Mouse (Mus musculus) lung, postnatal 10 days (tissue): ENCODE data around the gene Nup210.
A peak's percentile ranks its signal among the peaks of the same experiment; 100 is the strongest.
"Not testable (repeated sequence)": the region's sequence is repeated elsewhere in the genome, so short reads cannot be mapped to it uniquely, and the experiment has no call there.

ENCODE experiments used
- DNase-seq: peaks from one replicate; pipeline ENCODE4 v3.0.0; 2021

Gene Nup210

DNA sequence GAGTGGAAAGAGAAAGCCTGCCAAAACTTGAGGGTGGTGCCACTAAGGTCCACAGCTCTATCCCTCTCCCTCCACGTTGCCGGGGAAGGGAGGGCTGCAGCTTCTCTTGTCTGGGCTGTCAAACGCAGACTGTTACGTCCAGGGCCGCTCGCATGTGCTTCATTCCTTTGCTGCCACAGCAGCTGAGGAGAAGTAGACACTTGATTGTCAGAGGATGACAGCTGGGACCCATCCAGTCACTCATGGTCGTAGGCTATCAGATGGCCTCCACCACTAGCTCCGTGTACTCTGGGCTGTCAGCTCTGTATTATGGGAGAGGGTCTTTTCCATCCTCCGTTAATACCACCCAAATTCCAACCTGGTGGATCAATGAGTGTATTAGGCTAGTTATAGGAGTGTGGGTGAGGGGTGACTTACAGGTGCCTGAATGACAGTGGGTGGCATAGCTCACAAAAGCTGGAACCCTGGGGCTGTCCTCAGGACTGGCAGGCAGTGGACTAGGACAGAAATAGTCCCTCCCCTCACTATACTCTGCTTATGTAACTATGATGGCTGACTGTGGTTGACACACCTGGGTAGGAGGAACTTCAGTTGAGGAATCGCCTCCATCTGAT lies 20.8 kb upstream of the Nup210 start:
- no peak for DNase-seq

DNA sequence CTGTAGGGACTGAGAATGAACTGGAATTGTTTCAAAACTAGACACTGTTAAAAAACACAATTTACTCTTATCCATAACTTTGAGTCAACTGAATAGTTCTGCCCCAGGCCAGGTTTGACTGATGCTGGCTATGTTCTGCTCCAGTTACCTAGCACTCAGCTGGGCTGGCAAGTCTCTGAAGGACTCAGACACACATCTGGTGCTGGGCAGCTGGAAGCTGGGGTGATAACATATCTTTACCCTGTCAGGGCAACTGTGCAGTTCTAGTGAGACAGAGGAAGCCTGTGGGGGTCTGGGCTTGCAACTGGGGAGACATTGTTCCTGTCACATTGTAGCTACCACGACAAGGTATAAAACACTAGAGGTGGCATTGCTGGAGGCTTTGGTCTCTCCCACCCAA lies 14.2 kb upstream of the Nup210 start:
- no peak for DNase-seq

DNA sequence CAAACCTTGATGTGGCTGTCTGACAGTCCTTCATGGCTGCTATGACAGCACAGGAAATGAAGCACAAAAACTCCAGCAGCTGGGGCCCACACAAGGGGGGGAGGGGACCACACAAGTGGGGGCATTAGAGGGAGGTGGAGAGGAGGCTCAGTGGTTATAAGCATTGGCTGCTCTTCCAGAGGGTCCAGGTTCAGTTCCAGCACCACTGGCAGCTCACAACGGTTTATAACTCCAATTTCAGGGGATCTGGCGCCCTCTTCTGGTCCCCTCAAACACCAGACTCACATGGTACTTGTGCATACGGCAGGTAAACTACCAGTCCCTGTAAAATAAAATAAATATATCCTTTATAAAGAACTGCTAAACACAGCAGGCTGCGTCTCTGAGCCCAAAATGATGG lies 12.4 kb upstream of the Nup210 start:
- no peak for DNase-seq

DNA sequence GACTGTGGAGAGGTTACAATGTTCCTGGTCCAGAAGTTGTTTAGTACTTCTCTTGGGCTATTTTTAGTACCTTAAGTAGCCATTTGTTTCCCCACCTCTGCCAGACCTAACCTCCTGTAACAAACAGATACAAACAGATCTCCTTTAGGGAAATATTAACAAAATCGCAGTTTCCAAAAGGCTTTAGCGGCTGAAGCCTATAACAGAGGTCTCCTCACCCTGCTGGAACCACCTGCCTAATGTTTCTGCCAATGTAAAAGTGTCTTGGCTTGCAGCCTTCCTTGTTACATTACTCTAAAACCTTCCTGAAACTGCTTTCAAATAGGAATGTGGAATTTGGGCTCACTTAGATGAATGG lies 8.6 kb upstream of the Nup210 start:
- no peak for DNase-seq

DNA sequence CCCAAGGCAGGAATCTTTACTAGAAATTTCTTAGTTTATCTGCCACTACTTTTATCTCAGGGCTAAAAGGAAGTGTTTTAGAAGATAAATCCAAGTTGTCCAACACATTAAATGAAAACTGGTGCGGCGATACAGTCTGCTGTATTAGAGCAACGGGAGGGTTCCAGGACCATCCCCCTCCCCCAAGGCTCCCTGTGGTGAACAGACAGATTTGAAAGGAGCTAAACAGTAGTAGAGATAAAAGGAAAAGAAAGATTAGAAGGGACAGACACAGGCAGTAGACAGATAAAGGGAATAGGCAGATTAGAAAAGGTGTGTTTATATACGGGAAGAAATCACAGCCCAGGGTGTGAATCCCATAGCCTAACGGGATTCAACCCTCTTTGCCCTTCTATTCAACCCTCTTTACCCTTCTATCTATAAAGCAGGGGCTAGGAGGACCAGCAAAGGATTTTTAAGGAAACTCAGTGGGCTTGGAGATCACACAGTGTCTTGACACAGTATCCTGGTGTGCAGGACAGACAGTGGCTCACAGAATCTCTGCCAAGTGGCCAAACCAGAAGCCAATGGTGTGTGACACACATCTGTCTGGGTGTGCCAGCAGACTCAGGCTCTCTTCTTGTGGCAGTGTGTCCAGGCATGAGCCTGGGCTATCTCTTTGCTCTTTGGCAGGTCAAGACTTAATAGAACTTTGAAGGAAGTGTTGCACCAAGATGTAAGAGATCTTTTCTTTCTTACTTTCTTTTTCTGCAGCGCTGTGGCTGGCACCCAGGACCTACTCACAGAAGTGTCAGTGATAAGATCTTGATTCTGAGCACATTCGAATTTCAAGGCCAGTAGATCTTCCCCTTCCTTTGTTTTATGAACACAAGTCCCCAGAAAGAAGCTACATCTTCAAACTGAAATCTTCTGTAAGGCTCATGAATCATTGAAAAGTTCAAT lies 7.9 kb upstream of the Nup210 start:
- no peak for DNase-seq

DNA sequence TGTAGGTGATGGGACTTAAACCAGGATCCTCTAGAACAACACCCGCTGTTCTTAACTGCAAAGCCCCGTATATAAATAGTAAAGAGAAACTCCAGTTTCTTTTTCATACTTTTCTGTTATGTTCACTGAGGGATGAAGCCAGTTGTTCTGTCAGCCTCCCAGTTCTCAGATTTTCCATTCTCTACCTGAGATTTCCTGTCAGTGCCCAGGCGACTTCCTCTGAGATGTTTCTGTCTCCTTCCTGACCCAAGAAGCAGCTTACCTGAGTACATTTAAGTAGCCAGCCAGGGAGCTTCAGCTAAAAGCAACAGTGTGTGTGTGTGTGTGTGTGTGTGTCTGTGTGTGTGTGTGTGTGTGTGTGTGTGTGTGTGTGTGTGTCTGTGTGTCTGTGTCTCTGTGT lies 6.8 kb upstream of the Nup210 start:
- DNase-seq: no peak

DNA sequence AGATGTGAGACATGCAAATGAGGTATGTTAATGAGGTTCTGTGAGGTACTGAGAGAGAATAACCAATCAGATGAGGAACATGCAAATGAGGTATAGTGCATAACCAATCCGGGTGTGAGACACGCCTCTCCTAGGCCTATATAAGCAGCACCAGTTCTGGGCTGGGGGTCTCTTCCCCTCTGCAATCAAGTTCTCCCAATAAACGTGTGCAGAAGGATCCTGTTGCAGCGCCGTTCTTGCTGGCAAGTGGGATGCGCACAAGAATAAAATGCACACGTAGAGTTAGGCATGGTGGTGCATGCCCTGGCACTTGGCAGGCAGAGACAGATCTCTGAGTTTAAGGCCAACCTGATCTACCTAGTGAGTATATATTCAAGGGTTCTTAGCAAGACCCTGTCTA lies 4.5 kb upstream of the Nup210 start:
- DNase-seq: not testable (repeated sequence)

DNA sequence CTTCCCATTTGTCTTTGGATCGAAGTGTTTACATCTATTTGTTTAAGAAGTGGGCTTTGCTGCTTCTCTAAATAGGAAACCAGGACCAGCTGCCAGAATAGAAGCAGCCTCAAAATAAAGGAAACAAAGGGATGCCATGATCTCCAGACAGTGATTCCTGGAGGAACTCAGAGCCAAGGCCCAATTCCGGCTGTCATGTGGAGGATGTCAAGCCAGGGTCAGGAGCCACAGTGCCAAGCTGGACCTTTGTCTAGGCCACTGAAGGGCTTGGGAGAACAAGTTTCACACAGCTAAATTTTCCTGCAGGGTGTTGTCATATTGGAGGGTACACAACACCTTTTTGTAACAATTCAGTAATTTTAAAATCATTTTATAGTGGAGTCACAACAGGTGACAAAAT lies 3.6 kb upstream of the Nup210 start:
- peak; percentile 49 for DNase-seq

DNA sequence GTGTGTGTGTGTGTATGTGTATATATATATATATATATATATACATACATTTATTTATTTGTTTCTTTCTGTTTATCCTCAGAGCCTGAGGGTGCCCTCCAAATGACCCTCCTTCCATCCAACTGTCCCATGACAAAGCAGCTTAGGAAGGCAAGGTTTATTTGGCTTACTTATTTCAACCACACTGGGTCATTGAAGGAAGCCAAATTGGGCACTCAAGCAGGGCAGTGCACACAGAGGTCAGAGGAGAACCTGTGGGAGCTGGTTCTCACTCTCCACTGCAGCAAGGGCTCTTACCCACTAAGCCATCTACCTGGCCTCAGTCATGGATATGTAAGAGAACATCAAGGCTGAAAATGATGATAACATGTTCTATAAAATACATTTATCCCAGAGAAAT lies 1.9 kb upstream of the Nup210 start:
- no peak for DNase-seq

DNA sequence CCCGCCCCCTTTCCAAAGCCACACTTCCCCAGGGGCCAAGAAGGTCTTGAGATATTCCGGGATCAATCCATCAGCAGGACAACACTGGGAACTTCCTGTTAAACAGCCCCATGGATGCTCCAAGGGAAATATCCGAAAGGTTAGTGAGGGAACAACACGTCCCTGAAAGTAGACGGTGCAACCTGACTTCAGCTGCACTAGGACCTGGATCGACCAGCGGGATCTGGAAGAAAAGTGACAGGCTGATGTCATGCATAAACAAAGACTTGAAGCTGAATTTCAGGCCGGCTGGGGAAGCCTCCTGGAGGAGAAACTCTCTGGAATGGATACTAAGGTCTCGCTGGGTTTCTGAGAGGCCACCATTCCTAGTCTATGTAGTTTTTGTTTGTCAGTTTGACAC lies 520 bp upstream of the Nup210 start:
- DNase-seq: no peak

DNA sequence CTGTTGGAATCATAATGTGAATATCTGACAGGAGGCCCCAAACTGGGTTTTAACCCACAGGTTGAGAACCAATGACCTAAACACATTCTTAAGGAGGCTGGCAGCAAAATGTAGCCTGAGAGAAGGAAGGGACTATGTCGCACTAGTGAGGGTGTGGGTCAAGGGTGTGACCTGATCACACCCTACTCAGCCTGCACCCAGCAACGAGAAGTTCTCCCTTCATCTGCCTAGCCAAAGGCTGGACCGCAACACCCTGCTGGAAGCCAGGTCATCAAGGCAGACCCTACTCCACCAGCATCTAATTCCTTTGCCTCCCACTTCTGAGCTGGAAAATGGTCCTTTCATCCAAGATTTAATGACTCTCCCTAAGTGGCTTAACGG lies 776 bp downstream of the Nup210 start:
- no peak for DNase-seq

DNA sequence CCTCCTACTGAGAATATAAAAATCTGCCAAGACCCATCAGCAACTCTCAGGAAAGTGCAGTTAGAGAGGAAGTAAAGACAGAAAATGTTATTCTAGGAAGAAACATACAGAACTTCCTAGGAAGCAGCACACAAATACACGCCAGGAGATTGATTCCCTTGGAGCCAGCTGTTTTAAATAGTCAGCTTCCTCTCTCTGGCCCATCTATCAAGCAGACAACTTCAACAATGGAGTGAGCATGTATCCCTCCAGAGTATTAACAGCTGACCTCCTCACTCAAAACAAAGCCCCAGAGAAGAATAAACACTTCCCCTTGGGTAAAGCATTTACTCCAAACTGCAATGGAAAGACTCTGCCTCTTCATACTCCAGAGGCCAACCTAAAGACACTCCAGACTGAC lies 1.5 kb downstream of the Nup210 start:
- peak; percentile 50 for DNase-seq

DNA sequence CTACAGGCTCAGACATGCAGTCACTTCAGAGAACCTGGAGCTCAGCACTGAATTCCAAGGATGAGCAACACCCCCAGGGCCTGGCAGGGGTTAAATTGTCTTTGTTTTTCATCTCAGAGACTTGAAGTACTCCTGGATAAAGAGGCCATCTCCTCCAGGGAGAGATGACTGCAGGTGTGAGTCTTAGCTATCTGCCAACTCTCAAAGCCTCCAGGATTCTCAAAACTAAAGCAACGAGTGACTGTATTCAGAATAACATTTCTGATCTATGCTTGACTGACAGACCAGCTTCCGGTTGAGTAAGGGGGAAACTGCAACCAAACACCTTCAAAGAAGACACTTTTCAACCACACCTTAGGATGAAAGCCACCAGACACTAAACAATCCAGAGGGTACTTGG lies 1.9 kb downstream of the Nup210 start:
- no peak for DNase-seq

DNA sequence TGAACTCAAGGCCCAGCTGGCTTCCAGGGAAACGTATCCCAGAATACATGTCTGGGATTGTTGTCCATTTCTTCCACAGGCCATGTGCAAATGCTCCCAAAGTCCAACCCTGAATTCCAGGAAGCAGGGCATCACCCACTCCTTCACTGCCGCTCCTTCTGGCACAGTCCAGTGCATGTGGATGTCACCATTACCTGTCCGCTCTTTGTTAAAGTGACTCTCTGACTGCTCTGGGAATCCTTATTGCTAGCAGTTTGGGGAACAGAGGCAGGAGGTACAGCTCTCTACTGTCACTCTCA lies 4.7 kb downstream of the Nup210 start:
- DNase-seq: no peak

DNA sequence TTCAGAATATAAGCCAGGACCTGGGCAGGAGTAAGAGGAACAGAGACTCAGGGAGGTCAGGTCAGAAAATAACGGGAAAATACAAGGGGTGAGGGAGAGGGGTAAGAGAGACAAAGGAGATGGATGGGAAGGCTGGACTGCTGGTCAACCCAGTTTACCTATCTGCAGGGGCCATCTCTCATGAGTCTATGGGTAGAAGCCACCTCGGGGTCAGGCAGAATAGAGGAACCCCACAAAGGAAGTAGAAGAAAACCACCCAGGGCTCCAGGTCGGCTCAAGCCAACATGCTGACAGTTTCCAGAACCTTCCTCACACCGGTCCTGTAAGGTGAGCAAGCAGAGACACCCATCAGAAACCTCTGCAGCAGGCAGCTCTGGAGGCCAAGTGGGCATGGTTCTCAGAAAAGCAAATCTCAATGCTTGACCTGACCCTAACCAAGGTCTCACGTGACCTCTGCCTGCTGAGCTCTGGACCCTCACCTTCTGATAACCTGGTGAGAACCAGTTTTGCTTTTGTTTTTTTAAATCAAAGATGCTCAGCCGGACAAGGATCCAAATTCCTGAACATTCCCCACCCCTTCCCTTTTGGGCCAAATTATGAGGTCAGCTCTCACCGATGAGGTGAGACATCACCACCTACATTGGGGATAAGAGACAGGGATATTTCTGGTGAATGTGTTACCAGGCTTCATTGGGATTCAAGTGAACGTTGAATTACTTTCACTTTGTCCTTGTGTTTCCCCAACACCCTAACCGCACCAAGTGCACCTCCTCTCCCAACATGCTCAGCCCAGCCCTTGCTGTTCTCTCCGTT lies 5.3 kb downstream of the Nup210 start:
- no peak for DNase-seq

DNA sequence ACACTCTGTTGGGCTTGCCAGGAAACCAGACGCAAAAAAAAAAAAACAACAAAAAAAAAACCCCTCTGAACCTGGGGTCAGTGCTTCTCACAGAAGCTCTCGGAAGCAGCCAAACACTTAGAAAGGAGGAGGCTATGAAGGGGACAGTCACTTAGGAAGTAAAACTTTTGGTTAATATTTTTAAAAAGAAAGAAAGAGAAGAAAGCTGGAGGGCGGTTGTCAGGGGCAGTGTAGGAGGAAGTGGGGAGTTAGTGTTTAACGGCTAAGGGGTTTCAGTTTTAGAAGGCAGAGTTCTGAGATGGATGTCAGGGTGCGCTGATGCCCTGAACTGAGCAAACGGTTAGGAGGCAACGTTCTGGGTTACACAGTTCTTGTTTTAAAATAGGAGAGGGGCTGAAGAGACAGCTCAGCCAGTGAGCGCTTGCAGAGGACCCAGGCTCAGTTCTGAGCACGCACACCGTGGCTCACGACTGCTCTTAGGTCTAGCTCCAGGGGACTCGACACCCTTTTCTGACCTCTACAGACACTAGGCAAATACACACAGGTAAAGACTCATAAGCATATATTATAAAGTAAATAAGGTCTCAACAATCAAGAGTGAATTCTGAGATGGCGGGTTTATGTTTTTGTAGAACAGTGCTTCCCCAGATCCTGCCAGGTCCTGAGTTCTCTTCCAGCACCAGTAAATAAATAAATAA lies 6.2 kb downstream of the Nup210 start:
- DNase-seq: no peak

DNA sequence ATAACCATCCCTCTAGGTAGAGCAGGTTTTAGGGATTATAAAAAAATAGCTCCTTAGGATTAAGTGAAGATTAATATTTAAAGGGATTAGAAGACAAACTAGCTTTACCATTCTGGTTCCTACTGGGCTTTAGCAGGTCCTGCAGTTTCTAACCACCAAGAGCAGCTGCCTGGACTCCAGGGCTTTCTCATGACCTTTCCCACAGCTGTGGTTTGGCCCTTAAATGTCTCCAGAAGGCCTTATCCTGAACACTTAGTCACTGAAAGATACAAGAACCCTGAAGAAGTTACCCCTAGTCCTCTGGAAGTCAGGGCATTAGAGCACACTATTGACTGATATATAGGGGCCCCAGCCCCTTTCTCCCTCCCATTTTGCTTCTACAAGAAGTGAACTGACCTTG lies 7.1 kb downstream of the Nup210 start:
- DNase-seq: no peak

DNA sequence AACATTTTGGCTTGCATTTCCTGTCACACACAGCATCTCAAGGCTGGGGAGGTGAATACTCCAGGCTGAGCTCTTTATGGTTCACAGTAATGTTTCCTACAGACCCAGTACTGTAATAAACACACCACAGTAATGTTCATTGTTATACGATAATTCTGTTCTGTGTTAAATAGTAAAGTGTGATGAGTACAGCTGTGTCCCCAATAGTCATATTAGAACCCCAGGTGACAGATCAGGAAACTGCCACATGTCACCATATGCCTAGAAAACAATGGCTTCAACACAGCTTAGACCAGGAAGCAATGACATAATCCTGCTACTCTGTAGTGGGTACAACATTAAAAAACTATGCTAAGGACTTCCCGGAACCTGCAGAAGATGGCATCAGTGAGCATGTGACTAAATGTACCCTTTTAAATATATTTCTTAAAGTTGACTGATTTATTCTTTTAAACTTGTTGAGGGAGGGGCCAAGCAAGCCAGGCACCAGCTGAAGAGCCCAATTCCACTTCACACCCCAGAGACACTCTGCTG lies 7.6 kb downstream of the Nup210 start:
- no peak for DNase-seq

DNA sequence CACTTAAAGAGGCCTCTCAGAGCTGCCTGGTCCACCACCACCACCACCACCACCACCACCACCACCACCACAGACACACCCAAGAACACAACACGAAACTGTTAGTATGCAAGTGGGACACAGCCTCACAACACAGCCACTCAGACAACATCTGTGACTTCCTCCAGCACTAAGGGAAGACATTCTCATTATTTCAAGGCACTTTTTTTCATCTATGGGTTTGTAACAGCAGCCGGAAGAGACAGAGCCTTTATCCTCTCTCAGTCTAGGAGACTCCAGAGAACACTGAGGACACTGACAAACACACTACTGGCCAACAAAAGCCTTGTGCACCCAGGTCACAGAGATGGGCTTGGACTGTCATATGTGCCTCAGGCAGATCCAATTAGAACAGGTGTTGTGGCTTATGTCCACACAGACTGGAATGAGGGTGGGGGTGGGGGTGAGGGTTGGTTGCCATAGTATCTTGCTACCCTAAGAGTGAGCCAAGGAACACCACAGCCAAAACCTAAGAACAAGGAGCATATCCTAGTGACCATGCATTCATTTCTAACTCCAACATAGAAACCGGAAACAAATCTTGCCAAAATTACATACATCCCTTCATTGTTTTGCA lies 8.2 kb downstream of the Nup210 start:
- no peak for DNase-seq

DNA sequence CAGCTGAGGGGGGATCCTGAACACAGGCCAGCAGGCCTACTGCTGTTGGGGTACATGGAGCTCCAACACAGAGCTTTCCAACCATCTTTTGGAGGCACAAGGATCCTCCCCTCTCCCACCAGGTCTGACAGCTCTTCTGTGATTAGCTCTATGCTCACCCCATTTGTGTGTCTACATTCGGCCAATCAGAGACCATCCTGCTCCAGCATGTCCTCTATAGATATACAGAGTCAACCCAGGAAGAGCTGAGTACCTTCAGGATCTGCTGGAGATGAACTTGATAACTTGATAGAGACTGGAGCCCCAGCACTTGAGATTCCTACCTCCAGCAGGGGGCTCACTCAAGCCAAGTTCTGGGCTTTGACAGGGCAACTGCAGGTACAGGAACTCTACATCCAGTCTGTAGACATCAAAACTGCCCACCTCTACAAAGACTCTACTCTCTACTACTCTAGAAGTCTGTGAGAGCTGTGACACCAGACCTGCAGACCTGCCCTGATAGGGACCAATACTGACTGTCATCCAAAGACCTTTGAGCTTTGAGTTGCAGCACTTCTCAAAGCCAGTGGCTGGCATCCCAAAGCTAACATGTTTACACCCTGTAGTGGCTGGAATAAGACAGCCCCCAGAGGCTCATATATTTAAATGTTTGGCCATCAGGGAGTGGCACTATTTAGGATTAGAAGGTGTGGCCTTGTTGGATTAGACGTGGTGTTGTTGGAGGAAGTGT lies 11.1 kb downstream of the Nup210 start:
- peak; percentile 17 for DNase-seq

DNA sequence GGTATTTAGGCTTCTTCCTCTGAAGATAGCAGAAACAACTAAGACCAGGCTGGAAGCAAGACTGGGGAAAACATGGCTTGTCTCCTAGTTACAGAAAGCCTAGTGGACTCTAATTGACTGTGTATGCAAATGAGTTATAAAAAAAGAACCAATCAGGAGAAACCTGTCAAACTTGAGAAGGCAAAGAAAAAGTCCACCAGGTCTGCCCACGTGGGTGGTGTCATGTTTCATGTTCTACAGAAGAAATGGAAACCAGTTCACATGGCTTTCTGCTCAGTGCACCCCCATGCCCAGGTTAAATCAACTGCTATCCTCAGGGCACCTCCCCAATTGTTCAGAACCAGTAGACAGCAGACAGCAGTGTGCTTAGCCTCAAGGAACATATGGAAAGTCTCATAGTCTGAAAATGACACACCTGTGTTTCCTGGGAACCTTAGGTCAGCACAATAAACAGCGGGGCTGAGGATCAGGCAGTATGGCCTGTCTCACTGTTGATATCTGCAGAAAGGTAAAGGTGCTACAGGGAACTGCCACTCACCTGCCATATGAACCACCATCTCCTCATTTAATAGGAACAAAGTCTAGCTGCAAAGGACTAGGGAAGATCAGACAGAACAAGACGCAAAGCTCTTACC lies 11.7 kb downstream of the Nup210 start:
- DNase-seq: peak; percentile 51
